Mouse (Mus musculus): ENCODE results near the gene Eml4.

The Eml4 gene

DNA sequence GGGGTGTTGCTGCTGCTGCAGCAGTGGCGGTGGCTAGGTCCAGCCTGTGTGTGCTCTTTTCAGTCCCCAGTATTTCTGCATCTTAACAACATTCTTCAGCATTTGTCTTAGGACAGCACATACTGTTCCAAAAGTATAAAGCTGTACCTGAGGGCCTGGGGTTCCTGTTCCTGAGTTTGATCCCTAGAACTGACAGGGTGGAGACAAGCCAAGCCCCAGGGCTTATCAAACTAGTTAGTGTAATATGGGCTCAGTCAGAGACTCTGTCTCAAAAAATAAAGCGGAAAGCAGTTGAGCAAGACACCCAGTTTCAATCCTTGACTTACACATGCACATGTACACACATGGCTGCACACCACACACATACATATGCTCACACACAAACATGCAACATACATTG is 34.2 kb downstream of the Eml4 start:
- no peak for DNase-seq

GRCm38 (mm10) chr17:83387161-83387560 is 36.4 kb downstream of the Eml4 start:
- DNase-seq: no peak

- DNase-seq: no peak
Observed at GRCm38 (mm10) chr17:83394013-83394412, 43.3 kb downstream of the Eml4 start.

- DNase-seq: no peak
Observed at GRCm38 (mm10) chr17:83397571-83398100, 46.9 kb downstream of the Eml4 start.

- DNase-seq: no peak
Observed at GRCm38 (mm10) chr17:83398756-83399155, 48.0 kb downstream of the Eml4 start.

DNA sequence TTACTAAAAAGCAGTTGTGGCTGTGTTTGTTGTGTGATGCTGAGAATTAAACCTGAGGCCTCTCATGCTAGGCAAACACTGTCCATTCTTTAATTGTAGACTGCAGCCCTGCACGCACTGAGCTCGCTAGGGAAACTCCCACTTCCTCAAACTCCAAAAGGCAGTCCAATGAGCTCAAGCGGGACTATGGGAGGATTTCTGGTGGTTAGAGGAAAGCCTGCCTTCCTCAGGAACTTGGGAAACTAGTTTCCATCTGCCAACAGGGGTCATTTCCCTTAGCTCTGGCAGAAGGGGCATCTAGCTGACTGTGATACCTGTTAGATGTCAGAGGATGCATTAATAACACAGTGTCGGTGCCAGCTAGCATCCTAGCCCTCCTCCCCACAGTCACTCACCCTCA is 79.9 kb downstream of the Eml4 start:
- DNase-seq: no peak

DNA sequence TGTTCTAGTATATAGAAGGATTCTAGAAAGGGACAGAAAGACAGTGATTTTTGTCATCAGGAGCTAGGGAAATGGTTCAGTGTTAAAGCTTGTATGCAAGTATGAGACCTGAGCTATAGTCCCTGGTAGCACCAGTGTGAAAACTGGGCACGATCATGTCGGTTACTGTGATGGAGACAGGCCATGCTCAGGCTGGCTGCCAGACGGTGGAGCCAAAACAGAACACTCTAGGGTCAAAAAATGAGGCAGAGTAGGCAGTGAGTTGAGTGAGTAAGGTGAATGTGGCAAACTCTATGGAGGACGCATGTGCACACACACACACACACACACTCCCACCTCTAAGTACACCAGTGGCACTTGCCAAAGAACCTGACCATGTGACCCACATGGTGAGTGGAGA is 92.7 kb downstream of the Eml4 start:
- no peak for DNase-seq

GRCm38 (mm10) chr17:83449583-83449982 is 98.9 kb downstream of the Eml4 start:
- no peak for DNase-seq

GRCm38 (mm10) chr17:83451367-83451766 is 100.6 kb downstream of the Eml4 start:
- DNase-seq: no peak

- no peak for DNase-seq
Observed at GRCm38 (mm10) chr17:83451796-83452195, 101.1 kb downstream of the Eml4 start.

DNA sequence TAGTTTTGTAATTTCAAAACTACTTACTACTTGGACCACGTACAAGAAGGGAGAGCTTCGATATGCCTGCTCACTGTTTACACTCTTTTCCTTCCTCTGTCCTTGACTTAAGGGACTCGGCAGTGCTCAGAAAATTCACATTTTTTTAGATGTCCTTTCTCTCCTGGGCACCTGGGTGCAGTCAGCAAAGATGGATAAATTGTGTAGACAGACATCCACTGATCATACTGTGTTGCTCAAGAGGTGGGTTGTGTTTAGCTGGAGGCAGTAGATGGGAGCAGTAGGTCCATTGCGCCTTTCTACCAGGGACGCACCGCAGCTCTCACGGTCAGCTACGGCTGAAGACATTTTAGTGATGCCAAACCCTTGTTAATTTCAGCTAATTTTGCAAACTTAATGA is 101.7 kb downstream of the Eml4 start:
- DNase-seq: no peak

DNA sequence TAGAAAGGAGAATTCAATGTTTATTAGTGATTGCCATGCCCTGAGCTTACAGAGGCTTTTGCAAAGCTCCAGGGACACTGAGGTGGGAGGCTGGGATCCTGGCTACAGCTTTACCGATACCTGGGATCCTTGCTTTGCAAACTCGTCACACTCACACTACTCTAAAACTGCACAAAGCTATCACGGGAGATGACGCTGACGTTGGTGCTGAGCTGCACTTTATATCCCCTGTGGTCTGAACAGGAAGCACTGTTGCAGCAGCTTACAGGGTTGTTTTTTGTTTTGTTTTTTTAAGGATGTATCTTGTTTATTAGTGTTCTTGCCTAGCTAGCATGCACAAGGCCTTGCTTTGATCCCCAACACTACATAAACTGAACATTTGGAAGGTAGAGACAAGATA is 102.9 kb downstream of the Eml4 start:
- no peak for DNase-seq

GRCm38 (mm10) chr17:83457271-83457670 is 106.5 kb downstream of the Eml4 start:
- no peak for DNase-seq

DNA sequence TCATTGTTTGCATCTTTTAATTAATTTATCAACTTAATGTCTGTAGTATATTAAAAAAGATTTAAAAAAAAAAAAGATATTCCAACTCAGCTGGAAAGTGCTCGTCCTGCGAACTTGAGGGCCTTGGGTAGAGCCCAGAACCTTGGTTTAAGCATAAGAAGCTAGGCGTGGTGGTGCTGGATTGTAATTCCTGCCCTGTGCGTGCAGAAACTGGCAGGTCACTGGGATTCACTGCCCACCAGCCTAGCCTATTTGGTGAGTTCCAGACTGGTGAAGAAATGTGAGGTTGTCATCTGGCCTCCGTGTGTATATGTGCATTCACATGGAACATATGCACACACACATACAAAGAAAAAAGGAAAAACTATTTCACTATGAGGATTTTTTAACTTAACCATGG is 115.2 kb downstream of the Eml4 start:
- no peak for DNase-seq

GRCm38 (mm10) chr17:83466697-83467251 is 116.0 kb downstream of the Eml4 start:
- no peak for DNase-seq

- no peak for DNase-seq
Observed at GRCm38 (mm10) chr17:83469586-83469985, 118.9 kb downstream of the Eml4 start.

DNA sequence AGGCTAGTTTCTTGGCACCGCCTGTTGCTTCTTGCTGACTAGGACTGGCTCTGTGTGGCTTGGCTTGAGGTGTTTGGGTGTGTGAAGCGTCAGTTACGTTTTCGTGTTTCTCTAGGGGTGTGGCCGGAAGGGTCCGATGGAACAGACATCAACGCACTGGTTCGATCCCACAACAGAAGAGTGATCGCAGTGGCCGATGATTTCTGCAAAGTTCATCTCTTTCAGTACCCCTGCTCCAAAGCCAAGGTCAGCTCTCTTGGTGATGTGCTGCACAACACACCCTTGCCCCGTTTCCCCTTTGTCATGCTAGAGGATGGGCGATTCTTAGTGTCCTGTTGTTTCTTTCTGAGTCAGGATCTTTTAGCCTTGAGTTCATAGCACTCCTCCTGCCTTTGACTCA is 126.4 kb downstream of the Eml4 start:
- no peak for DNase-seq

- no peak for DNase-seq
Observed at GRCm38 (mm10) chr17:83481551-83481950, 130.8 kb downstream of the Eml4 start.

DNA sequence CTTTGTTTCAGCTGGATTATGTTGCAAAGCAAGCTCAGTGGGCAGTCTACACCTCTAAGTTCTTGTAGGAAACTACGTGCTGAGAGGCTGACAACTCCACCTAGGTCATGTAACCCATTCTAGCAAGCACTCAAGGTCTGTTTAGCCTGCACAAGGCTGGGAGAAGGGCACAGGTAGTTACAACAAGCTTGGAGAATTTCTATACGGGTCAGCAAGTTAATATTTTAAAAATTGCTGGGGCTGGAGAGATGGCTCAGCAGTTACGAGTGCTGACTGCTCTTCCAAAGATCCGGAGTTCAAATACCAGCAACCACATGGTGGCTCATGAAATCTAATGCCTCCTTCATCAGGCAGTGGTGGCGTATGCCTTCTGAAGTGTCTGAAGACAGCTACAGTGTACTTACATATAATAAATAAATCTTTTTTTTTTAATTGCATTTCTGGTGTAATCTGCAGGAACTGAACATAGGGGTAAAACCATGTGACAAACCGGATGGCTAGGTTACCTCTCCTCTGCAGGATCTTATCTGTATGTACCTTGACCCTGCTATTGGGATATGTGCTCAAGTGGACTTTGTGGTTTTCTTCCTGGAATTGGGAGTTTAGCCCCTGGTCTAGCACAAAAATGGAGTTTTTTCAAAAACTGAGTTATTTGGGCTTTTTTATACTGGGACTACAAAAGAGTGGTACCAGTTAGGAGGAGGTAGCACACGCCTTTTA is 132.2 kb downstream of the Eml4 start:
- no peak for DNase-seq

- no peak for DNase-seq
Observed at GRCm38 (mm10) chr17:83483784-83484183, 133.1 kb downstream of the Eml4 start.

- no peak for DNase-seq
Observed at GRCm38 (mm10) chr17:83487762-83488161, 137.0 kb downstream of the Eml4 start.

- no peak for DNase-seq
Observed at GRCm38 (mm10) chr17:83498889-83499288, 148.2 kb downstream of the Eml4 start.

DNA sequence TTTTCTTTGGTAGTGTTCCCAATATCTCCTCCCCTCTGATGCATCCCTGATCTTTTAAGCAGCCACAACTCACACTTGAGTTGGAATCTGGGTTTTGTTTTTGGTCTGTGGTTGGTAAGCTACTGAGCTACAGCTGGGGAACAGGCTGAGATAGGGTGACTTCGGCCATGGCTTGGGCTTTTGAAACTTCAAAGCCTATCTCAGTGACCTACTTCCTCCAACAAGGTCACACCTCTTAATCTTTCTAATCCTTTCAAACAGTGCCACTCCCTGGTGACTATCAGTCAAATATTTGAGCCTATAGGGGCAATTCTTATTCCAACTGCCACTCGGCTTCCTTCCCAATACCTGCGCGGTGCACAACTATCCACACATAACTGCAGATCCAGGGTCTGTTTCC is 149.0 kb downstream of the Eml4 start:
- no peak for DNase-seq

DNA sequence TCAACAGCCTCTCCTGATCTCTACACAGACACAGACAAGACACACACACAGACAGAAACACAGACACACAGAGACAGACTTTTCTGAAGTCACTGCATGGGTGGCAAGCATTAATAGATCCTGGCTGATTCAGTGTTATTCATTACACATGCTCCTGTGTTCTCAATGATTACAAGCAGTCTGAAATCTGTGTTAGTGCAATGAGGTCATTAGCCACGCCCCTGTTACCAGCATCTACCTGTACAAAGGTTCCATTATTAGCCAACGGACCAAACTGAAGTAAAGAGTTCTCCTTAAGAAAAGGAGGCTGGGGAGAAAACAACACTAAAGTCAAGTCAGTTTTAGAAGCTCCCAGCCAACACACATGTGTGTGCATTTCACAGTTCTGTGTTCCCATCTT is 153.0 kb downstream of the Eml4 start:
- no peak for DNase-seq

DNA sequence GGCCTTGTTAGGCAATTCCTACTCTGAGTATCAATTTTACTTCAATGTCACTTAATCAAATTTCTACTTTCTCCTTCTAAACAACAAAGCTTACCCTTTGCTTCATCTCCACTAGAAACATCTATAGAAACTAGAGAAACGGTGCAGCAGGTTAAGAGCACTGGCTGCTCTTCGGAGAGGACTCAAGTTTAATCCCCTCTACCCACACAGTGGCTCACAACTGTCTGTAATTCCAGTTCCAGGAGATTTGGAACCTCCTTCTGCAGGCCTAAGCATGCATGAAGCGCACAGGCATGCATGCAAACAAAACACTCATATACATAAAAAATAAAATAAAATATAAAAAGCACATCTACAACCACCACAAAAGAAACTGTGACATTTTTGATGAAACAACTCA is 161.4 kb downstream of the Eml4 start:
- DNase-seq: no peak

Measured in kidney, adult 18-20 months (tissue).